Mouse (Mus musculus) lung, embryonic 16.5 days (tissue): ENCODE results near the gene Kcnk13. TPM values are rescaled to one million over a fixed set of nuclear protein-coding genes. Genes with fewer than 3 reads are reported as not detected.

Source experiments
- ATAC-seq: fragments of 200-750 bp; cut with Nextera tagmentation; 2 replicates; pipeline ENCODE4 v1.8.0; 2017; ENCODE audit warnings: low read depth, mild to moderate bottlenecking, moderate library complexity
- H3K27ac ChIP-seq: fragments of 300-500 bp; sonication (generic); 2 replicates; pipeline ENCODE4 v1.5.1; 2014; ENCODE audit warnings: mild to moderate bottlenecking, control low read depth, low read length
- H3K27me3 ChIP-seq: fragments of 300-500 bp; sonication (generic); 2 replicates; pipeline ENCODE4 v1.6.1; 2014; ENCODE audit warnings: low read depth, low read length, mixed read lengths; ENCODE audit not compliant: control insufficient read depth, insufficient read depth
- H3K36me3 ChIP-seq: fragments of 300-500 bp; sonication (generic); 2 replicates; pipeline ENCODE4 v1.6.1; 2014; ENCODE audit warnings: low read length; ENCODE audit not compliant: control insufficient read depth, insufficient read depth
- H3K4me1 ChIP-seq: fragments of 300-500 bp; sonication (generic); replicated peaks from 2 replicates; pipeline ENCODE4 v1.6.1; 2014; ENCODE audit warnings: low read length, mixed read lengths; ENCODE audit not compliant: control insufficient read depth, insufficient read depth
- H3K4me2 ChIP-seq: fragments of 300-500 bp; sonication (generic); 2 replicates; pipeline ENCODE4 v1.6.1; 2014; ENCODE audit warnings: low read depth, low read length, control low read depth
- H3K4me3 ChIP-seq: fragments of 300-500 bp; sonication (generic); 2 replicates; pipeline ENCODE4 v1.5.1; 2014; ENCODE audit warnings: mild to moderate bottlenecking, low read length, control low read depth
- H3K9ac ChIP-seq: fragments of 300-500 bp; sonication (generic); 2 replicates; pipeline ENCODE4 v1.6.1; 2014; ENCODE audit warnings: low read length, control low read depth
- H3K9me3 ChIP-seq: fragments of 300-500 bp; sonication (generic); 2 replicates; pipeline ENCODE4 v1.6.1; 2016; ENCODE audit warnings: low read length; ENCODE audit not compliant: control insufficient read depth
- WGBS: fragments of 180-500 bp; shearing (Covaris S2); extraction: QIAGEN DNeasy Blood & Tissue Kit; methylation state at CpG from one replicate; pipeline ENCODE4 v1.1.7; 2014; 5-methylcytosine and 5-hydroxymethylcytosine counted together
- polyA plus RNA-seq: library from polyadenylated mRNA; unstranded; fragments of >200 nt; fragmentation: Nextera tagmentation; extraction: Ambion mirVana; gene quantifications from 2 replicates; pipeline ENCODE4 v1.2.1, GENCODE M21; 2015

Kcnk13 gene
- polyA plus RNA-seq, 1 experiment from 2014 or later = 4.9 TPM

DNA sequence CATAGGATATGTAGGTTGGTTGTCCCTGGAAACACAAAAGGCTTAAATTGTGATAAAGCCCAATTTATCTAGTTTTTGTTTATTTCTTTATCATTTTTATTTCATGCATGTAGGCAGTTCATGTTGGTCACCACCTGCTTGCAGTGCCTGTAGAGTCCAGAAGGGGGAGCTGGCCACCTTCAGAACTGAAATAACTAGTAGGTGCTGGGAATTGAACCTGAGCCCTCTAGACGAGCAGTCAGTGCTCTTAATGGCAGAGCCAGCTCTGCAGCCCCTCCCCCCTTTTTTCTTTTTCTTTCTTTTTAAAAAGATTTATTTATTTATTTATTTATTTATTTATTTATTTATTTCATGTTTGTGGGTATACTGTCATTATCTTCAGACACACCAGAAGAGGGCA lies 9.4 kb downstream of the Kcnk13 start:
- H3K4me3 ChIP-seq = no peak overlapping the region
- ATAC-seq = no peak
- no peak overlapping the region for H3K27ac ChIP-seq
- no peaks in the 10 kb centered on the region for H3K9me3 ChIP-seq
- no peak overlapping the region for H3K9ac ChIP-seq
- no peaks in the 10 kb centered on the region for H3K36me3 ChIP-seq
- H3K4me1 ChIP-seq = no peaks in the 10 kb centered on the region
- H3K4me2 ChIP-seq = no peak overlapping the region
- 86% methylated on average over 1 of the region's 1 CpGs for WGBS
- H3K27me3 ChIP-seq = peaks cover 4% of the 10 kb centered on the region; the same call in 1 of the 2 replicates

DNA sequence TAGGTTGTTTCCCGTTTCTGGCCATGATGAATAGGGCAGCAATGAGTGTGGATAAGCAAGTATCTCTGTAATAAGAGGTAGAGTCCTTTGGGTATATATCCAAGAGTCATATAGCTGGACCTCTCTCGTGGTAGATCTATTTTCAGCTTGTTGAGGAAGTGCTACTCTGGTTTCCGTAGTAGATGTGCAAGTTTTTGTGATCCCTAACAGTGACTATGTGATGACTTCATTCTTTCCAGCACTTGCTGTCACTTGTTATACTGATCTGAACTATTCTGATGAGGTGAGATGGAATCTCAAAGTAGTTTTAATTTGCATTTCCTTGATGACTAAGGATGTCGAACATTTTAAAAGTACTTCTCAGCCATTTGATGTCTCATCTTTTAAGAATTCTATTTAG lies 15.2 kb downstream of the Kcnk13 start:
- no peak for ATAC-seq
- H3K27me3 ChIP-seq = no peaks in the 10 kb centered on the region
- WGBS = 74% methylated on average over 4 of the region's 4 CpGs
- H3K27ac ChIP-seq = no peak overlapping the region
- no peak overlapping the region for H3K4me3 ChIP-seq
- no peak overlapping the region for H3K9ac ChIP-seq
- H3K36me3 ChIP-seq = no peaks in the 10 kb centered on the region
- no peaks in the 10 kb centered on the region for H3K4me1 ChIP-seq
- H3K9me3 ChIP-seq = no peaks in the 10 kb centered on the region
- H3K4me2 ChIP-seq = no peak overlapping the region

DNA sequence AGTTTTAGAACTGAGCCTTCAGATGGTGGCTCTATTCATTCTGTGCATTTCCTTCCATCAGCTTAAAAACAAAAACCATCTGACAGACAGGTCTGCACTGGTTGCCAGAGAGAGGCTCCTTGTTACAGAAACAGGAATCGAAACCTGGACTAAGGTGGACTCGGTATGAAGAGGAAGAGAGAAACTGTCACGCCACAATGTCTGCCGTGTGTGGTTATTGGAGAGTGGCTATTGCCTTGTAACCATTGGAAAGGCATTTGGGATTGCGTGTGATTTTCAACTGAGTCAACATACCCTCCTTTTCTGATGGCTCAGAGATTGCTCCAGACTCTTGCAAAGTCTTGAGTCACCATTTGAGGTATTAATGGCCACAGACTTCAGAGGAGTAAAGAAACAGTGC lies 22.5 kb downstream of the Kcnk13 start:
- no peak overlapping the region for H3K27ac ChIP-seq
- no peaks in the 10 kb centered on the region for H3K36me3 ChIP-seq
- no peaks in the 10 kb centered on the region for H3K27me3 ChIP-seq
- WGBS = 95% methylated on average over 5 of the region's 5 CpGs
- H3K9ac ChIP-seq = no peak overlapping the region
- H3K9me3 ChIP-seq = no peaks in the 10 kb centered on the region
- no peaks in the 10 kb centered on the region; the same call in 1 of the 2 replicates for H3K4me1 ChIP-seq
- no peak overlapping the region for H3K4me2 ChIP-seq
- no peak for ATAC-seq
- no peak overlapping the region for H3K4me3 ChIP-seq

DNA sequence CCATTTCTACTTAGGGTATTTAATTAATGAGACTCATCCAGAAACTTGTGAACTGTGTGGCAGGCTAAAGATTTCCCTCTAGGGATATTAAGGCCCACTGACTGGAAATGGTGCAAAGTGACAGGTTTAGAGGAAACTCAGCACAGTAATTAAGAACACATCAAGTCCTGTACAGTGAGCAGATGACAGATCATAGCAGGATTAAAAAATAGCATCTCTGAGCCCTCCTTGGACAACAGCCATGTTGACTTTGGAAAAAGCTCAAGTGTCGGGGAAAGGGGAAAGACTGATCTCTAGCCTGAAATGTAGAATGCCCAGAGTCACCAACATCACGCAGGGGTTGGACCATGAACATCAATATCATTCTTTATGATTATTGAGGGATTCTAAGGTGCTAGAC lies 23.8 kb downstream of the Kcnk13 start:
- H3K27me3 ChIP-seq = no peaks in the 10 kb centered on the region
- H3K4me3 ChIP-seq = no peak overlapping the region
- no peaks in the 10 kb centered on the region; the same call in 1 of the 2 replicates for H3K4me1 ChIP-seq
- no peak overlapping the region for H3K27ac ChIP-seq
- no peak overlapping the region for H3K9ac ChIP-seq
- H3K36me3 ChIP-seq = no peaks in the 10 kb centered on the region
- no peak for ATAC-seq
- no peaks in the 10 kb centered on the region for H3K9me3 ChIP-seq
- H3K4me2 ChIP-seq = no peak overlapping the region
- WGBS = 41% methylated on average over 2 of the region's 2 CpGs

DNA sequence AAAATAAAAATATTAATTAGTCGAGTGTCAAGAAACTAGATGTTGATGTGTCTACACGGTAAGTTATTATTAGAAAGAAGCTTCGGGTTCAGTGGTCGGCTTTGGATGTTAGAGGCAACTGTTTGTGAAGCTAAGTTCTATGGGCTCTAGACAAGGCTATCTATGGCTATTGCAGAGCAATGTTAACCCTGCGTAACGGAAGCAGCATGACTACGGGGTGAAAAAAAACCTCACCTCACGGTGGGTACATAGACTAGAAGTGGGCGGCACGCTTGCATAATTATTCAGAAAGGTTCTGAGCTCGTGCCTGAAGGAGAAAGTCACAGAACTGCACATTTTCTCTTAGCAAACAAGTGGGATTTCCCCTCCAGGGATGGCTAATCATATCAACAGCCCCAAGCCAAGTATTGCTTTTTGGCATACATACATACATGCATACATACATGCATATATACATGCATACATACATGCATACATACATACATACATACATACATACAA lies 28.1 kb downstream of the Kcnk13 start:
- H3K9me3 ChIP-seq = no peaks in the 10 kb centered on the region
- no peak overlapping the region for H3K27ac ChIP-seq
- H3K4me3 ChIP-seq = no peak overlapping the region
- H3K36me3 ChIP-seq = no peaks in the 10 kb centered on the region
- H3K4me2 ChIP-seq = no peak overlapping the region
- WGBS = 84% methylated on average over 11 of the region's 11 CpGs
- H3K4me1 ChIP-seq = no peaks in the 10 kb centered on the region; the same call in 1 of the 2 replicates
- no peak overlapping the region for H3K9ac ChIP-seq
- H3K27me3 ChIP-seq = no peaks in the 10 kb centered on the region
- no peak for ATAC-seq

DNA sequence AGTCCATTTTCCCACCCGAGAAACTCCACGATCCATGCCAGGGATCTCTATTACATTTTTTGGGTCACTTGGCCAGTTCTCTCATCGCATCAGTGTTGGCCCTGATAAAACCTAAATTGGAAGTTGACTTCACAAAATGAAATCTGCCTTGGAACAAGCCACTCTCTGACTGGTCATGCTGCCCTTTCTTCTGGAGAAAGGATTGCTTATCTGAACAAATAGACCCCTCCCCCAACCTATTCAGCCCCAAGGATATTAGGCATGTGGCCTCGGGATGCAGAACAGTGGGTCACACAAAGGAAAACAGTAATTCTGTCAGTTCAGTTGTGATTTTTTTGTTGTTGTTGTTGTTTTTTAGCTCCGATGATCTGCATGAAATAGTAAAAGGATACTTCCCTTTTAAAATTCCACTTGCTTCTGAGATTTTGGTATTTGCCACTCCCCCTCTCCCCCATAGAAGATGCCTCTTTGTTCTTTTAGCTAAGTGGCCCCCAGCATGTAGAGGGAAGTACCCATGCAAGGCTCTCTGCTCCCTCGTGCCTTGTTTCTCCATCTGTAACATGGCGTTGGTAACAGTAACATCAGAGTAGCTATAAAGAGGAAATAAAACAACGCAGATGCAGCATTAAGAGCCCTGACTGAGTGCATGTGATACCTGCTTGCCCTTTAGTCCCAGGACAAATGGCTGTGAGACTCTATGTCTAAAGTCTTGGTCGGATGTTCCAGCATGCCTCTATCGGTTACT lies 29.0 kb downstream of the Kcnk13 start:
- 81% methylated on average over 10 of the region's 10 CpGs for WGBS
- Histone ChIP-seq H3K9me3 (no peaks in the 10 kb centered on the region), H3K9ac (no peak overlapping the region), H3K4me1 (no peaks in the 10 kb centered on the region; the same call in 1 of the 2 replicates), H3K36me3 (no peaks in the 10 kb centered on the region), H3K4me3 (no peak overlapping the region), H3K4me2 (no peak overlapping the region), H3K27ac (no peak overlapping the region), H3K27me3 (no peaks in the 10 kb centered on the region)
- ATAC-seq = no peak

DNA sequence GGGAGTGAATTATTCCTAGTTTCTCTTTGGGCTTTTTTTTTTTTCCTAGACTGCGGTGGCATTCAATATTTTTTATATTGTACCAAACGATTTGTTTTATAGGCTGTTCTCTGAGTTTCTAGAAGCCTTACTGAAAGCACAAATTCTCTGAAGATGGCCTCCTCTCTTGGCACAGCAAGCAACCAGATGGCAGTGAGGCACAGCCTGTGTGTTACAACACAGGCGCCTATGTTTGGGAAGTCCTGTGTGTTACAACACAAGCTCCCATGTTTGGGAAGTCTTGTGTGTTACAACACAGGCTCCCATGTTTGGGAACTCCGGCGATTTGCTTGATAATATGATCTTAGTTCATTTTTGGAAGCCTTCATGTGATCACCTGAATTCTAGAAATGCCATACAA lies 31.7 kb downstream of the Kcnk13 start:
- no peaks in the 10 kb centered on the region for H3K27me3 ChIP-seq
- H3K27ac ChIP-seq = no peak overlapping the region
- H3K4me1 ChIP-seq = no peaks in the 10 kb centered on the region; the same call in 1 of the 2 replicates
- no peak overlapping the region for H3K4me3 ChIP-seq
- H3K36me3 ChIP-seq = no peaks in the 10 kb centered on the region
- H3K9me3 ChIP-seq = no peaks in the 10 kb centered on the region
- no peak overlapping the region for H3K4me2 ChIP-seq
- 81% methylated on average over 5 of the region's 5 CpGs for WGBS
- H3K9ac ChIP-seq = no peak overlapping the region
- no peak for ATAC-seq

DNA sequence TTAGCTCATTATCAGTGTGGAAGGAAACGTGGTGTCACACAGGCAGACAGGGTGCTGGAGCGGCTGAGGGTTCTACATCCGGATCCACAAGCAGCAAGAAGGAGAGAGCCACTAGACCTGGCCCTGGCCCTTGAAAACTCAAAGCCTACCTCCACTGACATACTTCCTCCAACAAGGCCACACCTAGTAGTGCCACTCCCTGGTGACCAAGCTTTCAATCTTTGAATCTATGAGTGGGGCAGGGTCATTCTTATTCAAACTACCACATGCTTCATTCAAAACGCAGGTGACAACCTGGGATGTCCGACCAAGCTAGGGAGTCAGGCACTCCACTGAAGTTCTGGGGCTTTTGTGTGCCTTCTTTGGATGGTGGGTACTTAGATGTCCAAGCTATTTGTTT lies 35.4 kb downstream of the Kcnk13 start:
- Histone ChIP-seq H3K9ac (no peak overlapping the region), H3K4me2 (no peak overlapping the region), H3K9me3 (no peaks in the 10 kb centered on the region), H3K27ac (no peak overlapping the region), H3K27me3 (no peaks in the 10 kb centered on the region), H3K4me1 (peaks cover 9% of the 10 kb centered on the region; the same call in 1 of the 2 replicates), H3K36me3 (no peaks in the 10 kb centered on the region), H3K4me3 (no peak overlapping the region)
- WGBS = 75% methylated on average over 5 of the region's 5 CpGs
- ATAC-seq = no peak

DNA sequence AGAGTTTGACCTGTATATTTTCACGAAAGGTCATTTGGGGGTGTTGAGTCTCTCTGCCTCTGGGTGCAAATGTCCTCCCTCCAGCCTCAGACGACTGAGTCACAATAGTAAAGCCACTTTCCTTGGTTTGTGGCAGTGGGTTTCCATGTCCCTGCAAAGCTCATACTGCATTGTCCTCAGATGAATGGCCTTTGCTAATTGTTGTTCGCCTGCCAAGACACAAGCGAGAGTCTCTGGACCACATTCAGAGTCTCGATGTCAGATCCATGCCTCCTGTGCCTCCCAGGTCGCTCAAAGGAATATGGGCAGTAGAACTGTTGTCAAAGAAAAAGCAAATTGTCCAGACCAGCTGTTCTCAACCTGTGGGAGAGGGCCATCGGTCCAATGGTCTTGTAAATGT lies 36.1 kb downstream of the Kcnk13 start:
- Histone ChIP-seq H3K4me3 (no peak overlapping the region), H3K4me1 (peaks cover 9% of the 10 kb centered on the region; the same call in 1 of the 2 replicates), H3K4me2 (no peak overlapping the region), H3K9me3 (no peaks in the 10 kb centered on the region), H3K9ac (no peak overlapping the region), H3K36me3 (no peaks in the 10 kb centered on the region), H3K27me3 (no peaks in the 10 kb centered on the region), H3K27ac (no peak overlapping the region)
- 75% methylated on average over 7 of the region's 7 CpGs for WGBS
- no peak for ATAC-seq
